Mouse (Mus musculus) kidney, embryonic 16.5 days (tissue): Measurements from ENCODE around the gene Pbx4. TPM values are rescaled to one million over a fixed set of nuclear protein-coding genes. Genes with fewer than 3 reads are reported as not detected.

Experiments used
- ATAC-seq: fragments of 200-750 bp; cut with Nextera tagmentation; 2 replicates; pipeline ENCODE4 v1.8.0; 2017; ENCODE audit warnings: moderate TSS enrichment; ENCODE audit not compliant: low FRiP score, low TSS enrichment
- H3K27ac ChIP-seq: fragments of 300-500 bp; sonication (generic); 2 replicates; pipeline ENCODE4 v1.5.1; 2014; ENCODE audit warnings: low read length
- H3K27me3 ChIP-seq: fragments of 300-500 bp; sonication (generic); 2 replicates; pipeline ENCODE4 v1.6.1; 2014; ENCODE audit warnings: low read length, control low read depth, mixed read lengths; ENCODE audit not compliant: insufficient read depth
- H3K36me3 ChIP-seq: fragments of 300-500 bp; sonication (generic); 2 replicates; pipeline ENCODE4 v1.6.1; 2014; ENCODE audit warnings: low read length, control low read depth, mixed read lengths; ENCODE audit not compliant: insufficient read depth
- H3K4me1 ChIP-seq: fragments of 300-500 bp; sonication (generic); 2 replicates; pipeline ENCODE4 v1.6.1; 2014; ENCODE audit warnings: low read length, control low read depth, mixed read lengths; ENCODE audit not compliant: insufficient read depth
- H3K4me2 ChIP-seq: fragments of 300-500 bp; sonication (generic); replicated peaks from 2 replicates; pipeline ENCODE4 v1.6.1; 2014; ENCODE audit warnings: low read depth, low read length
- H3K4me3 ChIP-seq: fragments of 300-500 bp; sonication (generic); 2 replicates; pipeline ENCODE4 v1.5.1; 2014; ENCODE audit warnings: mild to moderate bottlenecking, low read length
- H3K9ac ChIP-seq: fragments of 300-500 bp; sonication (generic); replicated peaks from 2 replicates; pipeline ENCODE4 v1.6.1; 2014; ENCODE audit warnings: low read length
- H3K9me3 ChIP-seq: fragments of 300-500 bp; sonication (generic); 2 replicates; pipeline ENCODE4 v1.6.1; 2016; ENCODE audit warnings: low read length, control low read depth
- WGBS: fragments of 180-500 bp; shearing (Covaris S2); extraction: QIAGEN DNeasy Blood & Tissue Kit; methylation state at CpG from one replicate; pipeline ENCODE4 v1.1.7; 2014; 5-methylcytosine and 5-hydroxymethylcytosine counted together
- polyA plus RNA-seq: library from polyadenylated mRNA; unstranded; fragments of >200 nt; fragmentation: Nextera tagmentation; extraction: Ambion mirVana; gene quantifications from 2 replicates; pipeline ENCODE4 v1.2.1, GENCODE M21; 2015

Gene Pbx4
- polyA plus RNA-seq, 1 experiment from 2014 or later: 9.3 TPM

- WGBS: 63% methylated on average over 3 of the region's 3 CpGs
- Histone ChIP-seq H3K36me3 (no peaks in the 10 kb centered on the region), H3K27ac (no peak overlapping the region), H3K9me3 (0 out of 2 replicates have a peak, but pooled peaks cover 4% of the 10 kb centered on the region), H3K4me2 (no peak overlapping the region), H3K9ac (no peak overlapping the region), H3K27me3 (peaks cover 40% of the 10 kb centered on the region), H3K4me1 (no peaks in the 10 kb centered on the region; the same call in 1 of the 2 replicates), H3K4me3 (no peak overlapping the region)
- ATAC-seq: no peak
Observed at GRCm38 (mm10) chr8:69877992-69878391, 45.7 kb downstream of the Pbx4 start.

GRCm38 (mm10) chr8:69879678-69880077, 47.4 kb downstream of the Pbx4 start:
- H3K4me3 ChIP-seq: no peak overlapping the region
- H3K4me2 ChIP-seq: no peak overlapping the region
- no peaks in the 10 kb centered on the region for H3K36me3 ChIP-seq
- 69% methylated on average over 8 of the region's 8 CpGs for WGBS
- no peak for ATAC-seq
- 0 out of 2 replicates have a peak, but pooled peaks cover 4% of the 10 kb centered on the region for H3K9me3 ChIP-seq
- no peaks in the 10 kb centered on the region; the same call in 1 of the 2 replicates for H3K4me1 ChIP-seq
- H3K27ac ChIP-seq: no peak overlapping the region
- H3K9ac ChIP-seq: no peak overlapping the region
- peaks cover 57% of the 10 kb centered on the region for H3K27me3 ChIP-seq

GRCm38 (mm10) chr8:69880841-69881240, 48.5 kb downstream of the Pbx4 start:
- H3K4me3 ChIP-seq: peak overlapping the region; percentile 37
- peaks cover 68% of the 10 kb centered on the region for H3K27me3 ChIP-seq
- peak overlapping the region; percentile 49; the same call in 1 of the 2 replicates for H3K4me2 ChIP-seq
- no peaks in the 10 kb centered on the region for H3K36me3 ChIP-seq
- H3K27ac ChIP-seq: no peak overlapping the region
- H3K9me3 ChIP-seq: 0 out of 2 replicates have a peak, but pooled peaks cover 4% of the 10 kb centered on the region
- no peaks in the 10 kb centered on the region; the same call in 1 of the 2 replicates for H3K4me1 ChIP-seq
- WGBS: 10% methylated on average over 37 of the region's 37 CpGs
- no peak for ATAC-seq
- no peak overlapping the region for H3K9ac ChIP-seq

- H3K4me1 ChIP-seq: no peaks in the 10 kb centered on the region; the same call in 1 of the 2 replicates
- peak overlapping the region; percentile 49 for H3K4me2 ChIP-seq
- H3K9me3 ChIP-seq: 0 out of 2 replicates have a peak, but pooled peaks cover 4% of the 10 kb centered on the region
- H3K36me3 ChIP-seq: no peaks in the 10 kb centered on the region
- H3K27ac ChIP-seq: no peak overlapping the region
- H3K9ac ChIP-seq: peak overlapping the region; percentile 61
- H3K27me3 ChIP-seq: peaks cover 74% of the 10 kb centered on the region
- peak overlapping the region; percentile 37 for H3K4me3 ChIP-seq
- 18% methylated on average over 79 of the region's 79 CpGs for WGBS
- ATAC-seq: no peak
Observed at GRCm38 (mm10) chr8:69881261-69881865, 49.1 kb downstream of the Pbx4 start.

GRCm38 (mm10) chr8:69882021-69882756, 49.9 kb downstream of the Pbx4 start:
- peak; percentile 35; the same call in 1 of the 2 replicates for ATAC-seq
- 6% methylated on average over 103 of the region's 103 CpGs for WGBS
- Histone ChIP-seq H3K27ac (no peak overlapping the region), H3K9me3 (0 out of 2 replicates have a peak, but pooled peaks cover 4% of the 10 kb centered on the region), H3K4me3 (peak overlapping the region; percentile 37), H3K27me3 (peaks cover 82% of the 10 kb centered on the region), H3K36me3 (no peaks in the 10 kb centered on the region), H3K4me1 (peaks cover 6% of the 10 kb centered on the region), H3K9ac (peak overlapping the region; percentile 61), H3K4me2 (peak overlapping the region; percentile 49)

GRCm38 (mm10) chr8:69882833-69883600, 50.7 kb downstream of the Pbx4 start:
- H3K4me1 ChIP-seq: peaks cover 14% of the 10 kb centered on the region
- H3K9ac ChIP-seq: no peak overlapping the region
- H3K27ac ChIP-seq: no peak overlapping the region
- 0 out of 2 replicates have a peak, but pooled peaks cover 4% of the 10 kb centered on the region for H3K9me3 ChIP-seq
- ATAC-seq: no peak
- H3K4me2 ChIP-seq: peak overlapping the region; percentile 49
- H3K4me3 ChIP-seq: peak overlapping the region; percentile 37; the same call in 1 of the 2 replicates
- WGBS: 16% methylated on average over 52 of the region's 52 CpGs
- no peaks in the 10 kb centered on the region for H3K36me3 ChIP-seq
- peaks cover 90% of the 10 kb centered on the region for H3K27me3 ChIP-seq

GRCm38 (mm10) chr8:69884141-69884540, 51.9 kb downstream of the Pbx4 start:
- Histone ChIP-seq H3K27me3 (peaks cover 100% of the 10 kb centered on the region), H3K27ac (no peak overlapping the region), H3K9ac (no peak overlapping the region), H3K36me3 (no peaks in the 10 kb centered on the region), H3K4me3 (no peak overlapping the region), H3K4me2 (no peak overlapping the region), H3K4me1 (peaks cover 25% of the 10 kb centered on the region), H3K9me3 (0 out of 2 replicates have a peak, but pooled peaks cover 4% of the 10 kb centered on the region)
- 57% methylated on average over 13 of the region's 13 CpGs for WGBS
- ATAC-seq: no peak

- Histone ChIP-seq H3K27me3 (peaks cover 84% of the 10 kb centered on the region), H3K4me2 (peak within 1 kb of the TSS; percentile 49), H3K9ac (peak within 1 kb of the TSS; percentile 22; the same call in 1 of the 2 replicates), H3K36me3 (no peaks in the 10 kb centered on the region), H3K9me3 (0 out of 2 replicates have a peak, but pooled peaks cover under 1% of the 10 kb centered on the region), H3K27ac (no peak within 1 kb of the TSS), H3K4me3 (peak within 1 kb of the TSS; percentile 41), H3K4me1 (peaks cover 29% of the 10 kb centered on the region)
- ATAC-seq: peak; percentile 6; the same call in 1 of the 2 replicates
- 1% methylated on average over 54 of the region's 60 CpGs for WGBS
Observed at GRCm38 (mm10) chr8:69887289-69888243, 55.3 kb downstream of the Pbx4 start, which contains the start of gene Cilp2. Cilp2 (minus strand) TSS chr8:69887687.
